Mouse (Mus musculus) bone marrow, adult 2 months (tissue): Measurements from ENCODE around the gene Hist1h4m.

Source experiments
- CTCF ChIP-seq: fragments of 200-500 bp; IDR thresholded peaks from 2 replicates; pipeline ENCODE4 v1.5.1; 2011; ENCODE audit warnings: low read length, control low read depth; ENCODE audit not compliant: control insufficient read depth, insufficient read depth
- POLR2A ChIP-seq: fragments of 200-500 bp; IDR thresholded peaks from 2 replicates; pipeline ENCODE4 v1.6.1; 2011; ENCODE audit warnings: low read depth, mild to moderate bottlenecking, control low read depth, low read length, borderline replicate concordance; ENCODE audit not compliant: control insufficient read depth

DNA sequence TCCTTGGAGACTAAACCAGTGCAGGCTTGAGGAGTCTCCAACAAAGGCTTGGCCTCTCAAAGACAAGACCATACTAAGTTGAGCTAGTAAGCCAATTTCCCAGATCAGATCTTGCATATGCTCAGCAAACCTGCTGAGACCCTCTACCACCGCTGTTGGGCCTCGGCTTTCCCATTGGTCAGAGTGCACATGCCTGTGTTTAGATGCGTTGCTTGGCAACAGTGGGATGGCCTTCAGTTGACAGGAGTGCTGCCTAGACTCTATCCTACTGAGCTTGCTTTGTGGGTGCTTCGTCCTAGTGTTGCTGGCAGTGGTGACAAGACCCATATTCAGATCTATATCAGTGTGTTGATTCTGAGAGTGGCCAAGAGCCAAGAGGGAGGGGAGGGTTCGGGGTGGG lies 50.1 kb downstream of the Hist1h4m start:
- TF ChIP-seq POLR2A: no peak
- no peak for TF ChIP-seq CTCF
